Mouse (Mus musculus) kidney, embryonic 14.5 days (tissue): ENCODE data around the gene Otulinl. TPM values are rescaled to one million over a fixed set of nuclear protein-coding genes. Genes with fewer than 3 reads are reported as not detected.

Source experiments
- ATAC-seq: fragments of 200-750 bp; cut with Nextera tagmentation; 2 replicates; pipeline ENCODE4 v1.8.0; 2017; ENCODE audit warnings: moderate number of reproducible peaks, mild to moderate bottlenecking, moderate TSS enrichment, moderate library complexity; ENCODE audit not compliant: low FRiP score, low TSS enrichment
- H3K27ac ChIP-seq: fragments of 300-500 bp; sonication (generic); 2 replicates; pipeline ENCODE4 v1.5.1; 2014; ENCODE audit warnings: low read depth, mild to moderate bottlenecking, low read length, moderate library complexity, mixed read lengths
- H3K27me3 ChIP-seq: fragments of 300-500 bp; sonication (generic); 2 replicates; pipeline ENCODE4 v1.6.1; 2014; ENCODE audit warnings: mild to moderate bottlenecking, low read length; ENCODE audit not compliant: control insufficient read depth, insufficient read depth
- H3K36me3 ChIP-seq: fragments of 300-500 bp; sonication (generic); 2 replicates; pipeline ENCODE4 v1.6.1; 2014; ENCODE audit warnings: low read length, mixed read lengths; ENCODE audit not compliant: control insufficient read depth, insufficient read depth
- H3K4me1 ChIP-seq: fragments of 300-500 bp; sonication (generic); 2 replicates; pipeline ENCODE4 v1.6.1; 2014; ENCODE audit warnings: low read length, mixed read lengths; ENCODE audit not compliant: control insufficient read depth, insufficient read depth
- H3K4me2 ChIP-seq: fragments of 300-500 bp; sonication (generic); replicated peaks from 2 replicates; pipeline ENCODE4 v1.6.1; 2014; ENCODE audit warnings: low read depth, mild to moderate bottlenecking, low read length
- H3K4me3 ChIP-seq: fragments of 300-500 bp; sonication (generic); 2 replicates; pipeline ENCODE4 v1.5.1; 2014; ENCODE audit warnings: mild to moderate bottlenecking, low read length
- H3K9ac ChIP-seq: fragments of 300-500 bp; sonication (generic); 2 replicates; pipeline ENCODE4 v1.6.1; 2014; ENCODE audit warnings: low read depth, mild to moderate bottlenecking, low read length, moderate library complexity
- H3K9me3 ChIP-seq: fragments of 300-500 bp; sonication (generic); 2 replicates; pipeline ENCODE4 v1.6.1; 2016; ENCODE audit warnings: low read length; ENCODE audit not compliant: control insufficient read depth
- WGBS: fragments of 180-500 bp; shearing (Covaris S2); extraction: QIAGEN DNeasy Blood & Tissue Kit; methylation state at CpG from one replicate; pipeline ENCODE4 v1.1.7; 2014; 5-methylcytosine and 5-hydroxymethylcytosine counted together
- polyA plus RNA-seq: library from polyadenylated mRNA; unstranded; fragments of >200 nt; fragmentation: Nextera tagmentation; extraction: Ambion mirVana; gene quantifications from 2 replicates; pipeline ENCODE4 v1.2.1, GENCODE M21; 2014

Gene Otulinl
- polyA plus RNA-seq, 1 experiment from 2014 or later: 25.1 TPM

GRCm38 (mm10) chr15:27710698-27711097, 29.3 kb upstream of the Otulinl start:
- Histone ChIP-seq H3K4me3 (no peak overlapping the region), H3K4me2 (no peak overlapping the region), H3K36me3 (no peaks in the 10 kb centered on the region), H3K9me3 (no peaks in the 10 kb centered on the region), H3K27ac (no peak overlapping the region), H3K4me1 (no peaks in the 10 kb centered on the region), H3K27me3 (no peaks in the 10 kb centered on the region), H3K9ac (no peak overlapping the region)
- ATAC-seq: no peak
- 74% methylated on average over 9 of the region's 9 CpGs for WGBS

DNA sequence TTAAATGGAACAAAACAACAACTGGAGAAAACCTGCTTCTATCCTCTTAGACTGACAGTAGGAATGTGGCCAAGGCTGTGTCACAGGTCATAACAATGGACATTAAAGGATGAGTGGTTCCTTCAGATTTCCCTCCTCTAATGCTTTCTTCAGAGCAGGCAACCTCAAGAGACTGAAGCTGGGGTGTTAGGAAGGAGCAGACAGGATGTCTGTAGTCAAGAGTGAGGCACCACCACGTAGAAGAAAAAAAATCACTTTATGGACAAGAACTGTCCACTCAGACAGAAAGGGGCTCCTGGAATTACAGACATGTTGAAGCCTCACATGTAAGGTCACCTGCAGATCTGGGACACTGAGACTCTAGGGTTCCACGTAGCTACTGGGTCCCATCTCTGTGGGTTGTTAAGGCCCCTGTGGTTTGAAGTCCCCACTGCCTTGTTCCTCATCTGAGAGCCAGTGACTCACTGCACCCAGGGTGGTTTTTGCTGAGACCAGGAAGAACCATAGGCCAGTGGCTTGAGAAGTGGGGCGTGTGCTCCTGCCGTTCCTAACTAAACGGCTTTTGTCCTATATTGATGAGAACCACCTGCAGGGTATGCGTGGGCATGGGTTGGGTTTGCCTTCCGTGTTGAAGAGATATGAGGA, 27.7 kb upstream of the Otulinl start:
- no peak overlapping the region for H3K27ac ChIP-seq
- H3K9ac ChIP-seq: no peak overlapping the region
- no peaks in the 10 kb centered on the region for H3K27me3 ChIP-seq
- no peak overlapping the region for H3K4me3 ChIP-seq
- H3K4me1 ChIP-seq: no peaks in the 10 kb centered on the region
- 86% methylated on average over 7 of the region's 7 CpGs for WGBS
- H3K9me3 ChIP-seq: no peaks in the 10 kb centered on the region
- ATAC-seq: no peak
- H3K4me2 ChIP-seq: no peak overlapping the region
- H3K36me3 ChIP-seq: no peaks in the 10 kb centered on the region

DNA sequence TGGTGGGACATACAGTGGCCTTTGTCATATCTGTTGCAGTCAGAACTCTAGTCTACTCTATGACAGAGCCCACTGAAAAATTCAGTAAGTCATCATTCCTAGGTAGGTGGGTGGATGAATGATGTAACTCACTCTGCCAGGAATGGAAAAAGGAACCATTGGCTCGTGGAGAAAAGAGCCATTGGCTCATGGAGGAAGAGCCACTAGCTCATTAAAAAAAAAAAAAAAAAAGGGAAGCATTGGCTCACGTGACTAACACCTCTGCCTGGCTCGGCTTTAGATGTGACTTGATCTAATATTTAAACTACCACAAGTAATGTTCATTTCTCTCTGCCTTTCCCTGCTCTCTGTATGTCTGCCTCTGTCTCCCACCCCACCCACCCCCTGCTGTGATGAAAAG, 27.1 kb upstream of the Otulinl start:
- Histone ChIP-seq H3K4me1 (no peaks in the 10 kb centered on the region), H3K36me3 (no peaks in the 10 kb centered on the region), H3K9me3 (no peaks in the 10 kb centered on the region), H3K27ac (no peak overlapping the region), H3K9ac (no peak overlapping the region), H3K4me3 (no peak overlapping the region), H3K27me3 (no peaks in the 10 kb centered on the region), H3K4me2 (no peak overlapping the region)
- ATAC-seq: no peak
- WGBS: 67% methylated on average over 3 of the region's 3 CpGs

DNA sequence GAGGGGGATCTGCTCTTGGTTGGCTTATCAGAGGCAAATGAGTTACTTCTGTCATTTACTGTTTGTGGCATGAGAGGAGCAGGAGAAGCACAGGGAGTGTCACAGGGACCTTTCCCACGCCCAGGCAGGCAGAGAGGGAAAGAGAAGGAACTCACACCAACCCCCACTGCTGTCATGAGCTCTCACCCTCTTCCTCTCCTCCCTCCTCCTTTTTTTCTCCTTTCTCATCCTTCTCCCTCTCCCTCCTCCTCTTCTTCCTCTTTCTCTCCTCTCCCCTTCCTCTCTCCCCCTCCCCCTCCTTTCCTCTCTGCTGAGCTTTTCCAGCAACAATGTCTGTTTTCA, 21.6 kb upstream of the Otulinl start:
- Histone ChIP-seq H3K4me2 (no peak overlapping the region), H3K4me3 (no peak overlapping the region), H3K4me1 (peaks cover 11% of the 10 kb centered on the region), H3K9ac (no peak overlapping the region), H3K9me3 (no peaks in the 10 kb centered on the region; the same call in 1 of the 2 replicates), H3K27me3 (no peaks in the 10 kb centered on the region), H3K27ac (0 out of 2 replicates have a peak overlapping the region, but pooled peaks have one; percentile 63), H3K36me3 (no peaks in the 10 kb centered on the region)
- ATAC-seq: peak; percentile 35; the same call in 1 of the 2 replicates
- WGBS: 14% methylated on average over 1 of the region's 1 CpGs

DNA sequence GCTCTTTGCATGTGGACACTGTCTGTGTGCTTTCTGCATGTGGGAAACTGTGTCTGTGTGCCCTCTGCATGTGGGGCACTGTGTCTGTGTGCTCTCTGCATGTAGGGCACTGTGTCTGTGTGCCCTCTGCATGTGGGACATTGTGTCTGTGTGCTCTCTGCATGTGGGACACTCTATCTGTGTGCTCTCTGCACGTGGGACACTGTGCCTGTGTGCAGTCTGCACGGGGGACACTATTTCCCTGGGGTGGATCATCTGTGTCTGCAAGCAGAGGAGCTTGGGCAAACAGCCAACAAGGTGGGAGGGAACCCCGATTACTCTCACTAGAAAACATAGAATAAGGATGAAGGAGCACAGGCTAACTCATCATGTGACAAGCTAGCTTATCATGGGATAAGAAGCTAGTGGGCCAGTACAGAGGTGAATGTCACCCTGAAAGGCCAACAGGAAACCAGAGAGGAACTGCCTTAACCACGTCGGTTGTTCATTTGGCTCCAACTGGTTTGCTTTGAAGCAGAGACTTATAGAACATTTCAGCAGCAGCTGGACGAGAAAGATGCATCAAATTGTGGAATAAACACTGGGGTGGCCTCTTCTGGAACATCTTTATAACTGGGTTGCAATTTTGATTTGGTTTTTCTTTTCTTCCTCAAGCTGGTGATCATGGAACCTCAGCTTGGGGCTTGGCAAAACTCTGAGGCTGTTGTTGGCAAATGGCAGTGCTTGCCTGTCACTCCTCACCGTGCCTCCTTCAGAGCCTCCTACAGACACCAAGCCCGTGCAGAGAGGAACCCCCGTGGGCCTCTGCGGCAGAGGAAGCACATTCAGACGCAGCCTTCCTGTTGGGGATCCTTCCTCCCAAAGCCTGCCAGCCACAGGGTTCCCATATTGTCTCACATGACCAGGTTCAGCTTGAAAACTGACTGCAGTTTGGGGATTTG, 20.9 kb upstream of the Otulinl start:
- H3K9me3 ChIP-seq: no peaks in the 10 kb centered on the region; the same call in 1 of the 2 replicates
- no peak overlapping the region for H3K9ac ChIP-seq
- H3K27me3 ChIP-seq: no peaks in the 10 kb centered on the region
- peaks cover 11% of the 10 kb centered on the region for H3K4me1 ChIP-seq
- no peaks in the 10 kb centered on the region for H3K36me3 ChIP-seq
- H3K4me2 ChIP-seq: no peak overlapping the region
- ATAC-seq: peak; percentile 49; the same call in 1 of the 2 replicates
- H3K4me3 ChIP-seq: no peak overlapping the region
- peak overlapping the region; percentile 63; the same call in 1 of the 2 replicates for H3K27ac ChIP-seq
- WGBS: 43% methylated on average over 11 of the region's 11 CpGs

DNA sequence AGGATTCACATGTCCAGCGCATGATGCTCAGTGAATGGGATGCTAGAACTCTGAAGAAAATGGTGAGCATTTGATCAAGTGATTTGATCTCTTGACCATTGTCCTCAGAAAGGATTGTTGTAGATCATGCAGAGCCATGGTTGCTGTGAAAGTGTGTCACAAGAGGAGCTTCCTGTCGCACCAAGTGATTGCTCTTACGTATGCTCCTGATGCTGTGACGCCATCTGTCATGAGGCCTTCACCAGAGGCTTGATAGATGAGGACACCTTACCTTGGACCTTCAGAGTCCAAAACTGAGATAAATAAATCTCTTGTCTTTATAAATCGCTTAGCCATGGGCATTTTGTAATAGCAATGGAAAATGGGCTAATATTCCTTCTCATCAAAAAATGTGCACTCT, 16.3 kb upstream of the Otulinl start:
- no peak for ATAC-seq

DNA sequence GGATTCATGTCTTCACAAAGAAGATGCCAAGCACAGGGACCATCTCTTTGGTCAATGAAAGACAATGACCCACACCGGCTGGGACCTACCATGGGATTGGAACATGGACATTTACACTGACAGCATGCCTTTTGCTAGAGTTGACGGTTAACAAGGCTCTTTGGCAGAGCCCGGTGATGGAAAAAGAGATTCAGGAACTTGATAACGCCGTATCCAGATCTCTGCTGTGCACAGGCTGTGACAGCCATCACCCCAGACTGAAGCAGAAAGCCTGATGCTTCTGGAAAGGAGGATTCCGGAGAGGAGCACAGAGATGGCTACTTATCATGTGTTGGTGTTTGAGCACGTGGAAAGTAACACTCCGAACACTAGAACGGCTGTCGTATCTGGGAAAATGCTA, 11.9 kb upstream of the Otulinl start:
- no peak for ATAC-seq
- H3K4me1 ChIP-seq: no peaks in the 10 kb centered on the region
- no peak overlapping the region for H3K4me3 ChIP-seq
- no peaks in the 10 kb centered on the region for H3K36me3 ChIP-seq
- no peak overlapping the region for H3K27ac ChIP-seq
- no peak overlapping the region for H3K4me2 ChIP-seq
- H3K27me3 ChIP-seq: no peaks in the 10 kb centered on the region
- 64% methylated on average over 10 of the region's 10 CpGs for WGBS
- H3K9ac ChIP-seq: no peak overlapping the region
- H3K9me3 ChIP-seq: no peaks in the 10 kb centered on the region

More for the DNA sequence above, 16.3 kb upstream of the Otulinl start:
- Histone ChIP-seq H3K4me3 (no peak overlapping the region), H3K9me3 (no peaks in the 10 kb centered on the region; the same call in 1 of the 2 replicates), H3K9ac (no peak overlapping the region), H3K36me3 (no peaks in the 10 kb centered on the region), H3K4me1 (peaks cover 3% of the 10 kb centered on the region; the same call in 1 of the 2 replicates), H3K27ac (no peak overlapping the region), H3K27me3 (no peaks in the 10 kb centered on the region), H3K4me2 (no peak overlapping the region)
- 88% methylated on average over 5 of the region's 5 CpGs for WGBS

DNA sequence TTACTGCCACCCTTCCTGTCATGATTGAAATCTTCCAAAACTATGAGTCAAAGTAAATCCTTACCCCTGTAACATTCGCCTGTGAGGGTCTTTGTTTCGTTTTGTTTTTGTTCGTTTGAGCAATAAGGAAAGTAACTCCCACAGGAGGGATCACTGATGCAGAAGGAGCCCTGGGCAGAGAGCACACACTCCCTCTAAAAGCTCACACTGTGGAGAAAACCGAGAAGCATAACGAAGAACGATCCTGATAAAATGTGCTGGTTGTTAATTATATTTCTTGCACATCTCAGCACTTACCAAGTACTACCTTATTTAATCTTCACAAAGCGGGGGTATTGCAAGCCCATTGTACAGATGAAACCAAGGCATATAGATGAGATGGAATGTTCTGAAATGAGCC, 10.8 kb upstream of the Otulinl start:
- Histone ChIP-seq H3K4me2 (no peak overlapping the region), H3K36me3 (no peaks in the 10 kb centered on the region), H3K27me3 (no peaks in the 10 kb centered on the region), H3K9me3 (no peaks in the 10 kb centered on the region), H3K4me1 (no peaks in the 10 kb centered on the region), H3K4me3 (no peak overlapping the region), H3K27ac (no peak overlapping the region), H3K9ac (no peak overlapping the region)
- peak; percentile 41; the same call in 1 of the 2 replicates for ATAC-seq
- 44% methylated on average over 7 of the region's 7 CpGs for WGBS

- H3K4me1 ChIP-seq: no peaks in the 10 kb centered on the region
- no peaks in the 10 kb centered on the region for H3K36me3 ChIP-seq
- no peak overlapping the region for H3K9ac ChIP-seq
- ATAC-seq: no peak; the same call in 1 of the 2 replicates
- no peaks in the 10 kb centered on the region for H3K27me3 ChIP-seq
- H3K27ac ChIP-seq: no peak overlapping the region
- no peak overlapping the region for H3K4me2 ChIP-seq
- H3K9me3 ChIP-seq: no peaks in the 10 kb centered on the region
- no peak overlapping the region for H3K4me3 ChIP-seq
- WGBS: 62% methylated on average over 7 of the region's 7 CpGs
Observed at GRCm38 (mm10) chr15:27691213-27691612, 9.8 kb upstream of the Otulinl start.
